Mouse (Mus musculus) liver, embryonic 15.5 days (tissue): Measurements from ENCODE around the gene Arhgef28. TPM values are rescaled to one million over a fixed set of nuclear protein-coding genes. Genes with fewer than 3 reads are reported as not detected.

ENCODE experiments used
- ATAC-seq: fragments of 200-750 bp; cut with Nextera tagmentation; 2 replicates; pipeline ENCODE4 v1.8.0; 2017; ENCODE audit warnings: moderate number of reproducible peaks, mild to moderate bottlenecking, moderate library complexity; ENCODE audit not compliant: insufficient read depth
- H3K27ac ChIP-seq: fragments of 300-500 bp; sonication (generic); replicated peaks from 2 replicates; pipeline ENCODE4 v1.5.1; 2015; ENCODE audit warnings: mild to moderate bottlenecking, inconsistent platforms
- H3K27me3 ChIP-seq: fragments of 300-500 bp; sonication (generic); 2 replicates; pipeline ENCODE4 v1.6.1; 2015; ENCODE audit warnings: mild to moderate bottlenecking, inconsistent platforms
- H3K36me3 ChIP-seq: fragments of 300-500 bp; sonication (generic); replicated peaks from 2 replicates; pipeline ENCODE4 v1.6.1; 2015; ENCODE audit warnings: moderate library complexity, mild to moderate bottlenecking, inconsistent platforms
- H3K4me1 ChIP-seq: fragments of 300-500 bp; sonication (generic); replicated peaks from 2 replicates; pipeline ENCODE4 v1.6.1; 2015; ENCODE audit warnings: inconsistent platforms
- H3K4me2 ChIP-seq: fragments of 300-500 bp; sonication (generic); 2 replicates; pipeline ENCODE4 v1.6.1; 2015; ENCODE audit warnings: moderate library complexity, mild to moderate bottlenecking, inconsistent platforms
- H3K4me3 ChIP-seq: fragments of 300-500 bp; sonication (generic); replicated peaks from 2 replicates; pipeline ENCODE4 v1.5.1; 2015; ENCODE audit warnings: mild to moderate bottlenecking, inconsistent platforms
- H3K9ac ChIP-seq: fragments of 300-500 bp; sonication (generic); 2 replicates; pipeline ENCODE4 v1.6.1; 2015; ENCODE audit warnings: moderate library complexity, mild to moderate bottlenecking, inconsistent platforms
- H3K9me3 ChIP-seq: fragments of 300-500 bp; sonication (generic); replicated peaks from 2 replicates; pipeline ENCODE4 v1.6.1; 2016; ENCODE audit warnings: inconsistent platforms
- WGBS: fragments of 180-500 bp; shearing (Covaris S2); methylation state at CpG from one replicate; pipeline ENCODE4 v1.1.7; 2015; ENCODE audit warnings: mixed read lengths; ENCODE audit not compliant: insufficient replicate concordance; 5-methylcytosine and 5-hydroxymethylcytosine counted together
- polyA plus RNA-seq: library from polyadenylated mRNA; unstranded; fragments of >200 nt; fragmentation: Nextera tagmentation; extraction: Ambion mirVana; gene quantifications from 2 replicates; pipeline ENCODE4 v1.2.1, GENCODE M21; 2015

Arhgef28 gene
- polyA plus RNA-seq, 1 experiment from 2014 or later, result 0.60 TPM

- Histone ChIP-seq H3K4me2 (no peak overlapping the region), H3K9me3 (no peaks in the 10 kb centered on the region), H3K9ac (no peak overlapping the region), H3K36me3 (no peaks in the 10 kb centered on the region), H3K4me1 (no peaks in the 10 kb centered on the region), H3K4me3 (no peak overlapping the region), H3K27ac (no peak overlapping the region), H3K27me3 (no peaks in the 10 kb centered on the region)
- WGBS, result 43% methylated on average over 7 of the region's 7 CpGs
- ATAC-seq, result no peak
Measured at GRCm38 (mm10) chr13:97959394-97959888, 246.8 kb downstream of the Arhgef28 start.

GRCm38 (mm10) chr13:97955759-97956158 is 250.5 kb downstream of the Arhgef28 start:
- no peaks in the 10 kb centered on the region for H3K4me1 ChIP-seq
- H3K9me3 ChIP-seq, result no peaks in the 10 kb centered on the region
- H3K27ac ChIP-seq, result no peak overlapping the region
- H3K9ac ChIP-seq, result no peak overlapping the region
- no peak for ATAC-seq
- no peak overlapping the region for H3K4me3 ChIP-seq
- no peaks in the 10 kb centered on the region for H3K27me3 ChIP-seq
- 54% methylated on average over 9 of the region's 9 CpGs for WGBS
- no peak overlapping the region for H3K4me2 ChIP-seq
- H3K36me3 ChIP-seq, result no peaks in the 10 kb centered on the region

- Histone ChIP-seq H3K4me1 (no peaks in the 10 kb centered on the region), H3K9me3 (no peaks in the 10 kb centered on the region), H3K27ac (no peak overlapping the region), H3K36me3 (no peaks in the 10 kb centered on the region), H3K4me2 (no peak overlapping the region), H3K4me3 (no peak overlapping the region), H3K27me3 (no peaks in the 10 kb centered on the region), H3K9ac (no peak overlapping the region)
- 38% methylated on average over 7 of the region's 7 CpGs for WGBS
- ATAC-seq, result no peak
Measured at GRCm38 (mm10) chr13:97954956-97955496, 251.2 kb downstream of the Arhgef28 start.

GRCm38 (mm10) chr13:97954051-97954450 is 252.2 kb downstream of the Arhgef28 start:
- whole genome bisulfite sequencing, result 54% methylated on average over 6 of the region's 6 CpGs

GRCm38 (mm10) chr13:97953526-97953925 is 252.7 kb downstream of the Arhgef28 start:
- H3K9me3 ChIP-seq, result no peaks in the 10 kb centered on the region
- no peaks in the 10 kb centered on the region for H3K4me1 ChIP-seq
- H3K9ac ChIP-seq, result no peak overlapping the region
- H3K4me2 ChIP-seq, result no peak overlapping the region
- H3K27me3 ChIP-seq, result no peaks in the 10 kb centered on the region
- no peak overlapping the region for H3K4me3 ChIP-seq
- whole genome bisulfite sequencing, result 80% methylated on average over 19 of the region's 19 CpGs
- H3K27ac ChIP-seq, result no peak overlapping the region
- no peaks in the 10 kb centered on the region for H3K36me3 ChIP-seq
- ATAC-seq, result no peak

More at GRCm38 (mm10) chr13:97954051-97954450, 252.2 kb downstream of the Arhgef28 start:
- no peaks in the 10 kb centered on the region for H3K36me3 ChIP-seq
- no peak overlapping the region for H3K9ac ChIP-seq
- no peaks in the 10 kb centered on the region for H3K27me3 ChIP-seq
- no peaks in the 10 kb centered on the region for H3K4me1 ChIP-seq
- H3K4me2 ChIP-seq, result no peak overlapping the region
- no peak overlapping the region for H3K4me3 ChIP-seq
- no peak overlapping the region for H3K27ac ChIP-seq
- ATAC-seq, result no peak
- no peaks in the 10 kb centered on the region for H3K9me3 ChIP-seq

GRCm38 (mm10) chr13:97948856-97949255 is 257.4 kb downstream of the Arhgef28 start:
- Histone ChIP-seq H3K4me3 (no peak overlapping the region), H3K9me3 (no peaks in the 10 kb centered on the region), H3K27ac (no peak overlapping the region), H3K4me1 (no peaks in the 10 kb centered on the region), H3K27me3 (no peaks in the 10 kb centered on the region), H3K4me2 (no peak overlapping the region), H3K9ac (no peak overlapping the region), H3K36me3 (no peaks in the 10 kb centered on the region)
- whole genome bisulfite sequencing, result 59% methylated on average over 6 of the region's 6 CpGs
- no peak for ATAC-seq

GRCm38 (mm10) chr13:97947598-97947997 is 258.6 kb downstream of the Arhgef28 start:
- WGBS, result 50% methylated on average over 3 of the region's 3 CpGs
- Histone ChIP-seq H3K9me3 (no peaks in the 10 kb centered on the region), H3K36me3 (no peaks in the 10 kb centered on the region), H3K4me2 (no peak overlapping the region), H3K27ac (no peak overlapping the region), H3K4me1 (no peaks in the 10 kb centered on the region), H3K27me3 (no peaks in the 10 kb centered on the region), H3K9ac (no peak overlapping the region), H3K4me3 (no peak overlapping the region)
- no peak for ATAC-seq

- H3K9me3 ChIP-seq, result no peaks in the 10 kb centered on the region
- H3K4me1 ChIP-seq, result no peaks in the 10 kb centered on the region
- H3K36me3 ChIP-seq, result no peaks in the 10 kb centered on the region
- no peak overlapping the region for H3K4me3 ChIP-seq
- 59% methylated on average over 7 of the region's 7 CpGs for WGBS
- no peak for ATAC-seq
- H3K9ac ChIP-seq, result no peak overlapping the region
- H3K27me3 ChIP-seq, result no peaks in the 10 kb centered on the region
- no peak overlapping the region for H3K4me2 ChIP-seq
- H3K27ac ChIP-seq, result no peak overlapping the region
Measured at GRCm38 (mm10) chr13:97946422-97946821, 259.8 kb downstream of the Arhgef28 start.

GRCm38 (mm10) chr13:97941909-97942680 is 264.1 kb downstream of the Arhgef28 start:
- no peaks in the 10 kb centered on the region for H3K27me3 ChIP-seq
- no peaks in the 10 kb centered on the region for H3K9me3 ChIP-seq
- no peak for ATAC-seq
- H3K4me2 ChIP-seq, result no peak overlapping the region
- no peak overlapping the region for H3K27ac ChIP-seq
- H3K9ac ChIP-seq, result no peak overlapping the region
- H3K4me1 ChIP-seq, result no peaks in the 10 kb centered on the region
- WGBS, result 61% methylated on average over 13 of the region's 13 CpGs
- no peak overlapping the region for H3K4me3 ChIP-seq
- H3K36me3 ChIP-seq, result no peaks in the 10 kb centered on the region

- Histone ChIP-seq H3K27ac (no peak overlapping the region), H3K9ac (no peak overlapping the region), H3K36me3 (no peaks in the 10 kb centered on the region), H3K9me3 (no peaks in the 10 kb centered on the region), H3K4me1 (no peaks in the 10 kb centered on the region), H3K27me3 (no peaks in the 10 kb centered on the region), H3K4me3 (no peak overlapping the region), H3K4me2 (no peak overlapping the region)
- no peak for ATAC-seq
- WGBS, result 22% methylated on average over 6 of the region's 6 CpGs
Measured at GRCm38 (mm10) chr13:97941099-97941498, 265.1 kb downstream of the Arhgef28 start.

- Histone ChIP-seq H3K36me3 (no peaks in the 10 kb centered on the region), H3K9ac (no peak overlapping the region), H3K27me3 (no peaks in the 10 kb centered on the region), H3K4me3 (no peak overlapping the region), H3K4me2 (no peak overlapping the region), H3K4me1 (no peaks in the 10 kb centered on the region), H3K27ac (no peak overlapping the region), H3K9me3 (no peaks in the 10 kb centered on the region)
- 53% methylated on average over 15 of the region's 15 CpGs for WGBS
- no peak for ATAC-seq
Measured at GRCm38 (mm10) chr13:97939433-97940160, 266.6 kb downstream of the Arhgef28 start.
